Mouse (Mus musculus) retina, embryonic 14.5 days (tissue): ENCODE results near the gene Tspo.

Source experiments
- DNase-seq: peaks from one replicate; pipeline ENCODE4 v3.0.0-alpha.2; 2015; ENCODE audit warnings: low spot score

Gene Tspo

GRCm38 (mm10) chr15:83583419-83584156 lies 20.2 kb downstream of the Tspo start:
- peak; percentile 65 for DNase-seq

GRCm38 (mm10) chr15:83584741-83585220 lies 21.4 kb downstream of the Tspo start:
- DNase-seq: no peak

- DNase-seq: no peak
Observed at GRCm38 (mm10) chr15:83590841-83591240, 27.4 kb downstream of the Tspo start.

- no peak for DNase-seq
Observed at GRCm38 (mm10) chr15:83591758-83592157, 28.4 kb downstream of the Tspo start.

- DNase-seq: no peak
Observed at GRCm38 (mm10) chr15:83592260-83593188, 29.1 kb downstream of the Tspo start.

- no peak for DNase-seq
Observed at GRCm38 (mm10) chr15:83593189-83593585, 29.8 kb downstream of the Tspo start.

- DNase-seq: peak; percentile 20
Observed at GRCm38 (mm10) chr15:83593702-83594512, 30.5 kb downstream of the Tspo start.

GRCm38 (mm10) chr15:83594513-83595363 lies 31.3 kb downstream of the Tspo start, which contains the start of gene Ttll12:
Gene Ttll12 (minus strand): TSS chr15:83595157.
- DNase-seq: peak; percentile 99

- no peak for DNase-seq
Observed at GRCm38 (mm10) chr15:83595364-83595711, 31.9 kb downstream of the Tspo start.

- no peak for DNase-seq
Observed at GRCm38 (mm10) chr15:83596833-83597232, 33.4 kb downstream of the Tspo start.

GRCm38 (mm10) chr15:83601185-83601584 lies 37.8 kb downstream of the Tspo start:
- no peak for DNase-seq

- DNase-seq: no peak
Observed at GRCm38 (mm10) chr15:83602372-83603045, 39.1 kb downstream of the Tspo start.

- no peak for DNase-seq
Observed at GRCm38 (mm10) chr15:83603046-83603396, 39.6 kb downstream of the Tspo start.

- no peak for DNase-seq
Observed at GRCm38 (mm10) chr15:83603426-83603825, 40.0 kb downstream of the Tspo start.

- no peak for DNase-seq
Observed at GRCm38 (mm10) chr15:83606216-83606615, 42.8 kb downstream of the Tspo start.

GRCm38 (mm10) chr15:83606700-83607099 lies 43.3 kb downstream of the Tspo start:
- DNase-seq: no peak

GRCm38 (mm10) chr15:83607115-83607802 lies 43.9 kb downstream of the Tspo start:
- peak; percentile 84 for DNase-seq

- DNase-seq: no peak
Observed at GRCm38 (mm10) chr15:83615245-83615644, 51.9 kb downstream of the Tspo start.
